Mouse (Mus musculus) layer of hippocampus, postnatal 25 days (tissue): Measurements from ENCODE around the gene Foxj3. TPM values are rescaled to one million over a fixed set of nuclear protein-coding genes. Genes with fewer than 3 reads are reported as not detected.

Experiments used
- DNase-seq, 2 experiments: peaks; one replicate each; pipeline ENCODE4 v3.0.0; 2022; ENCODE audit warnings: mixed read lengths in 2 of 2, low spot score in 1 of 2; ENCODE audit errors: extremely low spot score in 1 of 2
- total RNA-seq, 2 experiments: library from RNA; stranded (reverse); gene quantifications; 2 replicates each; pipeline ENCODE4 v1.2.3; 2021

Foxj3 gene
- total RNA-seq, 2 experiments from 2014 or later = 66.0 to 80.5 TPM

DNA sequence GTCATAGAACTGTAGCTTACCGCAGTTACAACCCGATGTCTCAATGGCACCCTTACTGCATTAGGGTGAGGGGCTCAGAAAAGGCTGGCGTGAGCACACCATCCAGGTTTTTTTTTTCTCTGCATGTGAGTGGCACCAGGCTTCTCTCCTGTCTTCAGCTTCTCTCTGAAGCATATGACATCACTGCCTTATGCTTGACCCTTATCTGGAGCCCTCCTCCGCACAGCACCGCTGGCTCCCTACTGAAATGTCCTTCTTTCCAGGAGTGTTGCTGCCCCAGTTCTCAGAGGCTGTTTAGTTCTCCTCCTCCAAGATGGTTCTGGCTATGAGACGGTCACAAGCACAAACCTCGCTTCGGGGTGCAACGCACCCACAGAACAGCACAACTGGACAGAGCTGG, 134.4 kb downstream of the Foxj3 start:
- DNase-seq = no peak

DNA sequence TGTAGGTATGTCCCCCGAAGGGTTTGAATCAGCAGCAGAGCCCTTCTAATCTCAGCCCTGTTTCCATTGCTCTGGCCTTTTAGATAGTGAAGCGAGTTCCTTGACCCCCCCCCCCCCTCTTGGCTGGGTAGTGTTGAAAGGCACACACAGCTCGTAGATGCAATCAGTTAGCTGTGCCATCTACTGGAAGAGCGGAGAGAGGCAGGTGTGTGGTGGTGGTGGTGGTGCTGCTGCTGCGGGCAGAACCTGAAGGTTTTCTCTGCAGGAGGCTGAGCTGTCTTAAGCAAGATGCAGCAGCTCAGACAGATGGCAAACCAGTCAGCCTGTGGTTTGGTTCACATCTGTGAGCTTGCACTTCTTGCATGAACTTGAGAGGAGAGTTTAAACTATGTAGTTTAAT, 135.9 kb downstream of the Foxj3 start:
- DNase-seq = no peak

Other genes with a start within 250 kb of the Foxj3 start
- 100 to 1,000 TPM; 287 to 320 TPM for gene Ybx1, start 242.4 kb upstream of the Foxj3 start, total RNA-seq
- 10 to 100 TPM; 19.1 to 20.2 TPM for gene Ppih, start 216.5 kb upstream of the Foxj3 start, total RNA-seq
- gene Ccdc30, start 121.5 kb upstream of the Foxj3 start, total RNA-seq = 10 to 100 TPM; 19.8 to 26.1 TPM
- gene Ppcs, start 114.6 kb upstream of the Foxj3 start, total RNA-seq = 1 to 10 TPM; 5.7 to 5.8 TPM
- under 1 TPM; 0.49 to 0.61 TPM for gene Zmynd12, start 114.2 kb upstream of the Foxj3 start, total RNA-seq
- gene Rimkla, start 44.4 kb upstream of the Foxj3 start, total RNA-seq = 10 to 100 TPM; 12.5 to 13.7 TPM
- gene Frg2f1, start 2.5 kb downstream of the Foxj3 start, total RNA-seq = 10 to 100 TPM; 26.2 to 29.1 TPM
- not detected for gene Guca2a, start 100.7 kb downstream of the Foxj3 start, total RNA-seq
- not detected for gene Guca2b, start 122.0 kb downstream of the Foxj3 start, total RNA-seq
- 10 to 100 TPM; 37.9 to 57.4 TPM for gene Hivep3, start 196.8 kb downstream of the Foxj3 start, total RNA-seq